ENCODE assay signal across 8 mouse cellular contexts in the genomic region with DNA sequence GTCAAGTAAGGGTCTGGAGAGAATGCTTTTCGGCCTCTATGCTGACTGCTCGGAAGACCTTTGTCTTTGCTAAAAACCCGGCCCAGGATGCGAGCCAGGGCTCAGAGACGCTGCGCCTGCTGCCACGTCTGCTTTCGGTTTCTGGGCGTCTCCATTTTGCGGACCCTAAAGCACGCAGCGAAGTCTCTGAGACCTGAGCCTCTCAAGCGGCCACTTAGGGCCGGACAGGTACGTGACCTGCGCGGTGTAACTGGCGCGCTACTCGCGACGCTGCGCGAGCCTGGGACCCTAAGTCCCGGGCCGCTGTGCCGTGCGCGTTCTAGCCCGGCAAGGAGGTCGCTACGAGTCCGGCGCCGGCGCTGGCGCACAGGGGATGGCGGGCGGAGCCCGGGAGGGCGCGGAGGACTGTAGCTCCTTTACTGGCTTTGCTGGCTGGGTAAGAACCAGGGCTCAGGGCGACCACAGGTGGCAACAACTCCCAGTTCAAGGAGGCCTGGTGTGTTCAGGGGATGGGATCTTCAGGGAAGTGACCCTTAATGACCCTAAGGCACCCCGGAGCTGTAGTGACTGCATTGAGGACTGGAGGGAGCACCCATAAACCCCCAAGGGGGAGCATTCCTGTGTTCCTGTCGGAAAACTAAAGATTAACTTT. TPM values are rescaled to one million over a fixed set of nuclear protein-coding genes. Genes with fewer than 3 reads are reported as not detected.
A peak's percentile ranks its signal among the peaks of the same experiment; 100 is the strongest.
DNase-seq lines count a peak whose midpoint lies in the region; ATAC-seq and TF ChIP-seq lines count a peak whose summit lies in the region.

A gene (plus strand): TSS at position 144 of the 652 bp plus-strand sequence.

- DNase-seq in CD4-positive helper T cell, adult 2 months (ENCODE audit: low read depth, low spot score): peak; percentile 83
- DNase-seq in liver, embryonic 14.5 days (ENCODE audit: low read depth in 3 of 3, low spot score in 3 of 3): peak in 2 of 3 experiments; percentile 30 to 41
- DNase-seq in neural tube, embryonic 10.5 days (ENCODE audit: extremely low spot score, low spot score): peak; percentile 83

- H3K9ac ChIP-seq in embryonic facial prominence, embryonic 15.5 days: peak within 1 kb of the TSS; percentile 66
- H3K9ac ChIP-seq in heart, embryonic 11.5 days (ENCODE audit: low read depth, low read length): peak within 1 kb of the TSS; percentile 92
- H3K9ac ChIP-seq in kidney, embryonic 15.5 days: peak within 1 kb of the TSS; percentile 78
- H3K9ac ChIP-seq in liver, embryonic 14.5 days (replicated peaks): peak within 1 kb of the TSS; percentile 93
- peak within 1 kb of the TSS; percentile 94 for H3K9ac ChIP-seq in stomach, embryonic 16.5 days (ENCODE audit: low read length)

- peak; percentile 80; the same call in 1 of the 2 replicates for TF ChIP-seq POLR2A in bone marrow, adult 2 months (IDR thresholded peaks at IDR 0.05; ENCODE audit: borderline replicate concordance, control insufficient read depth, low read depth, low read length)

- 0 out of 2 replicates have a peak, but pooled peaks have one; percentile 5 for TF ChIP-seq CTCF in bone marrow, adult 2 months (IDR thresholded peaks at IDR 0.05; ENCODE audit: control insufficient read depth, insufficient read depth, low read length)
- TF ChIP-seq CTCF in liver, embryonic 14.5 days (IDR thresholded peaks at IDR 0.05; ENCODE audit: low read depth): no peak

- TF ChIP-seq EP300 in liver, embryonic 14.5 days (IDR thresholded peaks at IDR 0.05; ENCODE audit: low read depth): no peak

- H3K27ac ChIP-seq in bone marrow, adult 2 months (ENCODE audit: control insufficient read depth, insufficient read depth, low read depth, low read length, poor library complexity): peak within 1 kb of the TSS; percentile 99
- H3K27ac ChIP-seq in embryonic facial prominence, embryonic 15.5 days (replicated peaks): peak within 1 kb of the TSS; percentile 99
- peak within 1 kb of the TSS; percentile 99 for H3K27ac ChIP-seq in heart, embryonic 11.5 days (ENCODE audit: low read depth, low read length)
- H3K27ac ChIP-seq in kidney, embryonic 15.5 days: peak within 1 kb of the TSS; percentile 100
- peak within 1 kb of the TSS; percentile 91 for H3K27ac ChIP-seq in liver, embryonic 14.5 days
- H3K27ac ChIP-seq in stomach, embryonic 16.5 days (ENCODE audit: low read length): peak within 1 kb of the TSS; percentile 100

- H3K4me1 ChIP-seq in bone marrow, adult 2 months (ENCODE audit: control insufficient read depth, insufficient read depth, low read length): peaks cover 1% of the 10 kb centered on the region; the same call in 1 of the 2 replicates
- H3K4me1 ChIP-seq in embryonic facial prominence, embryonic 15.5 days: peaks cover 23% of the 10 kb centered on the region
- H3K4me1 ChIP-seq in heart, embryonic 11.5 days (ENCODE audit: control insufficient read depth, insufficient read depth, low read length): 0 out of 2 replicates have a peak, but pooled peaks cover 3% of the 10 kb centered on the region
- H3K4me1 ChIP-seq in kidney, embryonic 15.5 days: peaks cover 34% of the 10 kb centered on the region
- peaks cover 0 to 10% of the 10 kb centered on the region in 2 experiments for H3K4me1 ChIP-seq in liver, embryonic 14.5 days (replicated peaks; ENCODE audit: control insufficient read depth in 2 of 2, insufficient read depth in 2 of 2, low read length in 1 of 2)
- peaks cover 5% of the 10 kb centered on the region; the same call in 1 of the 2 replicates for H3K4me1 ChIP-seq in stomach, embryonic 16.5 days (ENCODE audit: control insufficient read depth, insufficient read depth, low read length)

- peak within 1 kb of the TSS; percentile 92 for H3K4me3 ChIP-seq in bone marrow, adult 2 months (replicated peaks; ENCODE audit: control insufficient read depth, low read depth, low read length)
- H3K4me3 ChIP-seq in embryonic facial prominence, embryonic 15.5 days (replicated peaks): peak within 1 kb of the TSS; percentile 69
- H3K4me3 ChIP-seq in heart, embryonic 11.5 days (ENCODE audit: low read depth, low read length): peak within 1 kb of the TSS; percentile 62
- H3K4me3 ChIP-seq in kidney, embryonic 15.5 days (replicated peaks): peak within 1 kb of the TSS; percentile 60
- H3K4me3 ChIP-seq in liver, embryonic 14.5 days (ENCODE audit: insufficient read depth in 1 of 2, low read depth in 2 of 2, low read length in 2 of 2): peak within 1 kb of the TSS; percentile 75 to 87
- peak within 1 kb of the TSS; percentile 72 for H3K4me3 ChIP-seq in stomach, embryonic 16.5 days (replicated peaks; ENCODE audit: low read length)

- H3K4me2 ChIP-seq in embryonic facial prominence, embryonic 15.5 days (replicated peaks): peak within 1 kb of the TSS; percentile 56
- H3K4me2 ChIP-seq in heart, embryonic 11.5 days: peak within 1 kb of the TSS; percentile 71
- peak within 1 kb of the TSS; percentile 70 for H3K4me2 ChIP-seq in kidney, embryonic 15.5 days
- H3K4me2 ChIP-seq in liver, embryonic 14.5 days (ENCODE audit: low read depth): peak within 1 kb of the TSS; percentile 79
- peak within 1 kb of the TSS; percentile 81 for H3K4me2 ChIP-seq in stomach, embryonic 16.5 days (ENCODE audit: low read depth, low read length)

- WGBS in bone marrow, adult 2 months: under 1% methylated on average over 45 of the region's 45 CpGs
- WGBS in embryonic facial prominence, embryonic 15.5 days: under 1% methylated on average over 45 of the region's 45 CpGs
- WGBS in heart, embryonic 11.5 days (ENCODE audit: insufficient replicate concordance): under 1% methylated on average over 45 of the region's 45 CpGs
- WGBS in kidney, embryonic 15.5 days: under 1% methylated on average over 45 of the region's 45 CpGs
- WGBS in liver, embryonic 14.5 days (ENCODE audit: insufficient replicate concordance): under 1% methylated on average over 45 of the region's 45 CpGs
- under 1% methylated on average over 45 of the region's 45 CpGs for WGBS in stomach, embryonic 16.5 days

- H3K27me3 ChIP-seq in embryonic facial prominence, embryonic 15.5 days: no peaks in the 10 kb centered on the region
- no peaks in the 10 kb centered on the region for H3K27me3 ChIP-seq in heart, embryonic 11.5 days (ENCODE audit: control insufficient read depth, insufficient read depth, low read length)
- no peaks in the 10 kb centered on the region for H3K27me3 ChIP-seq in kidney, embryonic 15.5 days
- no peaks in the 10 kb centered on the region for H3K27me3 ChIP-seq in liver, embryonic 14.5 days (ENCODE audit: control insufficient read depth, insufficient read depth, low read length)
- H3K27me3 ChIP-seq in stomach, embryonic 16.5 days (ENCODE audit: control insufficient read depth, insufficient read depth, low read length): no peaks in the 10 kb centered on the region

- peak; percentile 68 for ATAC-seq in embryonic facial prominence, embryonic 15.5 days (ENCODE audit: insufficient number of reproducible peaks, low FRiP score, low TSS enrichment, low read depth)
- ATAC-seq in heart, embryonic 11.5 days (replicated peaks; ENCODE audit: insufficient number of reproducible peaks, low FRiP score, low TSS enrichment): peak; percentile 76
- peak; percentile 81 for ATAC-seq in kidney, embryonic 15.5 days (replicated peaks; ENCODE audit: low FRiP score)
- peak; percentile 67 for ATAC-seq in liver, embryonic 14.5 days (ENCODE audit: insufficient read depth)
- peak; percentile 72 for ATAC-seq in stomach, embryonic 16.5 days (ENCODE audit: insufficient read depth, low FRiP score)

- H3K9me3 ChIP-seq in embryonic facial prominence, embryonic 15.5 days (replicated peaks): no peaks in the 10 kb centered on the region
- H3K9me3 ChIP-seq in heart, embryonic 11.5 days (replicated peaks; ENCODE audit: control insufficient read depth, low read length): no peaks in the 10 kb centered on the region
- no peaks in the 10 kb centered on the region for H3K9me3 ChIP-seq in kidney, embryonic 15.5 days (replicated peaks)
- no peaks in the 10 kb centered on the region for H3K9me3 ChIP-seq in liver, embryonic 14.5 days (ENCODE audit: control insufficient read depth, low read length)
- no peaks in the 10 kb centered on the region for H3K9me3 ChIP-seq in stomach, embryonic 16.5 days (replicated peaks; ENCODE audit: control insufficient read depth, low read length)

- H3K36me3 ChIP-seq in embryonic facial prominence, embryonic 15.5 days: 0 out of 2 replicates have a peak, but pooled peaks cover 6% of the 10 kb centered on the region
- H3K36me3 ChIP-seq in heart, embryonic 11.5 days (ENCODE audit: control insufficient read depth, insufficient read depth, low read length): peaks cover 6% of the 10 kb centered on the region
- peaks cover 20% of the 10 kb centered on the region for H3K36me3 ChIP-seq in kidney, embryonic 15.5 days
- no peaks in the 10 kb centered on the region; the same call in 1 of the 2 replicates for H3K36me3 ChIP-seq in liver, embryonic 14.5 days (replicated peaks; ENCODE audit: control insufficient read depth, insufficient read depth, low read depth)
- H3K36me3 ChIP-seq in stomach, embryonic 16.5 days (ENCODE audit: control insufficient read depth, insufficient read depth, low read length): no peaks in the 10 kb centered on the region

RNA-seq across cellular contexts. Expression of the gene that starts here (rescaled TPM):
- 32.3 and 72.0 TPM in 2 replicates for polyA plus RNA-seq in bone marrow, adult 2 months (2011; ENCODE audit: insufficient read depth, insufficient read length, low replicate concordance, missing spikeins)
- polyA plus RNA-seq in embryonic facial prominence, embryonic 15.5 days (2015; fragmentation: Nextera tagmentation; extraction: Ambion mirVana): 38.5 and 39.2 TPM in 2 replicates
- polyA plus RNA-seq in heart, embryonic 11.5 days (2014; fragmentation: Nextera tagmentation; extraction: Ambion mirVana): 26.7 and 32.6 TPM in 2 replicates
- 45.2 and 48.1 TPM in 2 replicates for polyA plus RNA-seq in kidney, embryonic 15.5 days (2015; fragmentation: Nextera tagmentation; extraction: Ambion mirVana)
- 8.2 and 8.4 TPM in 2 replicates for polyA plus RNA-seq in liver, embryonic 14.5 days (2012; rRNA removed)
- 10.8 and 13.4 TPM in 2 replicates for polyA plus RNA-seq in liver, embryonic 14.5 days (2014; fragmentation: Nextera tagmentation; extraction: Ambion mirVana)
- 34.2 and 37.4 TPM in 2 replicates for polyA plus RNA-seq in stomach, embryonic 16.5 days (2015; fragmentation: Nextera tagmentation; extraction: Ambion mirVana)

Comparison
In these comparisons a context has a peak if more than half of its experiments do, and no peak if none do; other contexts are left out.
1. Peak in every context shown above with its lines: DNase-seq, ATAC-seq, H3K4me3 ChIP-seq and H3K27ac ChIP-seq.